Mouse (Mus musculus): ENCODE results near the gene Gm27021.
A peak's percentile ranks its signal among the peaks of the same experiment; 100 is the strongest.

Gm27021 gene

GRCm38 (mm10) chr8:120641245-120641644 lies 26.6 kb downstream of the Gm27021 start:
- DNase-seq = no peak

DNA sequence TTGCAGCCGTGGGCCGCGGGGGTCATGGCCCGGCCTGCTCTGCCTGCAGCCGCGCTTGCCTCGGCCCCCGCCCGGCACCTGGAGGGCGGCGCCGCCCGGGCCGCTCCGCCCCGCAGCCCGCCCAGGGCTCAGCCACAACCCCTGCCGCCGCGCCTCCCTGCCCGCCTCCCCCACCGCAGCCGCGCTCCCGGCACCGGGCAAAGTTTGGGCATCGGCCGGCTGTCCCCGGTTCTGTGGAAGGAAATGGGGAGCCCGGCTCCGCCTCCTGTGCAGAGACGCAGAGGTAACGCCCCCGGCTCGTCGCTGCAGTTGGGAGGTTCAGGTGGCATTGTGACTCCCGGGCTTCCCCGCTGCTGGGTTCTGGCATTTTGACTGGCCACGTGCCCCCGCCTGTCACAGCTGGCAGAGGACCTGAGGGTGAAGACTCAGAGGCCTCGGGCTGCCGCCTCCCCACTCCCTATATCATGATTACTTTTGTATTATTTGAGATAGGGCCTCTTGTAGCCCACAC lies 33.5 kb downstream of the Gm27021 start:
- DNase-seq = peak; percentile 15 to 37

DNA sequence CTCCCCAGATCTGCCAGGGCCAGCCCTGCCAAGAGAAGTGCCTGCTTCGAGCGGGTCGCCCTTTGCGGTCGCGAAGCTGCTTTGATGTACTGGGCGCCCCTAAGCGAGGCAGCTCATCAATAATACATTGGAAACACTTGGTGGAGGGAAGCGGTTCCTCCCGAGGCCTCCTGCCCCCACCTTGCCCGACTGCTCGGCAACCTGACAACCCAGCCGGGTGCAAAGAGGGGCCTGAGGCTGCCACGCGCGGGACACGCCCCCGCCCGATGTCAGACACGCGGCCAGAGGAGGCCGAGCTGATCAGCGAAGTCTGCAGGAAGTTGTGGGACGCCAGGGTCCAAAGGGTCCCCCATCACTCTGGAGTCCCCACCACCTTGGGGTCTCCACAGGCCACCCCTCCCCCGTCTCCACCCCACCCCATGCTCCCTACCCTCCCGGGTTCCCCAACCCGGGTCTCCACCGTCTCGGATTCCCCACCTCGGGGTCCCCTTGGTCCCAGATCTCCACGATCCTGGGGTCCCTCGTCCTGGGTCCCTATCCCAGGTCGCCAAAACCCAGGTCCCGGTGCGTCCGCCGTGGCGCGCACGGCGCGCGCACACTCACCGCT lies 34.1 kb downstream of the Gm27021 start:
- DNase-seq = no peak

DNA sequence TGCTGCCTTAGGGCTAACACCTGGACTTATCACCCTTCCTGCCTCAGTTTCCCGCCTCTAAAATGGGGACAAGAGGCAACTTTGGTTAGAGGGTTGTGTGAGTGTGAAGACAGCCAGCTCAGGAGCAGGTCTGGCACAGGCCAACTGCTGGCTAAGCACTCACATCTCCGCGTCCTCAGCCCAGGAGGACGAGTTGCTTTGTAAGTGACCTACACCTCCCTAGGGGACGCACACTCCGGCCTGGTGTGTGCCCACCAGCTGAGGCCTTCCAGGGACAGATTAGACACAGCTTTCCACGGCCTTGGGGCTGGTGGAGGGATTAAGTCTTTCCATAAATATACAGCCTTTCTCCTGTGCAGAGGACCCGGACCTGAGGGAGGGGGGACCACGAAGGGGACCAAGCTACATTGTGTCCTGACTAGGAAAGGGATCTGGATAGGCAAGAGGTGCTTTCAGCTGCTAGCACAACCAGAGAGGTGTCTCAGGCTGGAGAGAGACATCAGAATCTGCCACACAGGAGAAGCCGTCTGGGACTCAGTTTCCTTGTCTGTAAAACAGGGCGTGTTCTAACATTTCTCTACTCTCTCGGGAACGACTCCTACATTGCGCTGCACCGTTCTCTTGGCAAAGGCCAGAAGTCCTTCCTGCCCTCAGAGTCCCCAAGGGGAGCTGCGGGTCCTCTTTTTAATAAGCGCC lies 34.8 kb downstream of the Gm27021 start:
- DNase-seq = no peak

- DNase-seq = no peak
These were observed 36.2 kb downstream of the Gm27021 start for GRCm38 (mm10) chr8:120631441-120632375.

DNA sequence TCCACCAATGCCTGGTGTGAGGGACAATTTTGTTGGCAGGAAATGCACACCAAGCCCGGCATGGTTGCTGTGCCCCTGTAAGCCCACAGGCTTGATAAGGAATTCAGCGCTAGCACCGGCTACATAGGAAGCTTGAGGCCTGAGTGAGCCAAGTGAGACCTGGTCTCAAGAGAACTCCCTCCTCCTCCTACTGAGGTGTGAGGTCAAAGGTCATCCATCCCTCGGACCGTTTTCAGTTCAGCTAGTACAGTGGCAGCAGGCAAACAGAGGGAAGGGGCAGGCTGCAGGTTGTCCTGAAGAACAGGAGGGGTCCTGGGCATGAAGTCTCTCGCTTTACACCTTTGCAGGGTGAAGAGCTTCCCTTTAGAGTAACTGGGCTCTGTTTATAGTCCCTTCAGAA lies 37.0 kb downstream of the Gm27021 start:
- DNase-seq = no peak

GRCm38 (mm10) chr8:120630031-120630430 lies 37.8 kb downstream of the Gm27021 start:
- DNase-seq = no peak

GRCm38 (mm10) chr8:120627298-120627697 lies 40.6 kb downstream of the Gm27021 start:
- DNase-seq = no peak

GRCm38 (mm10) chr8:120626461-120626860 lies 41.4 kb downstream of the Gm27021 start:
- no peak for DNase-seq

- no peak for DNase-seq
These were observed 44.3 kb downstream of the Gm27021 start for GRCm38 (mm10) chr8:120623608-120624007.

DNA sequence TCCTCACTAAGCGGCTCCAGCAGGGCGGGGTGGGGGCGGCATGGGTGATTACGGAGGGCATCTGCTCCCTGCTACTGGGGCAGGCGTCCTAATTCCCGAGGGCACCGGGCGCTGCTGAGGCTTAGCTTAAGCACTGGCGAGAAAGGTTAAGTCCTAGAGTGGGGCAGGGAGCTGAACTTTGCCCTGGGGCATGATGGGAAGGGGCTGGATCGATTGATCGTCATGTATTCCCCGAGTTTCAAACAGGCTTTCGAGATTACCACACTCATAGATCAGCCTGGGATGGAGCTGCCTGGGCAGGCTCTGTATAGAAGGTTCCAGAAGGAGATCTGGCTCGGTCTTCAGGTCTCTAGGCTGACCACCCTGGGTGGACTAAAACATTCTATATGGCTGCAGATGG lies 45.7 kb downstream of the Gm27021 start:
- no peak for DNase-seq

DNA sequence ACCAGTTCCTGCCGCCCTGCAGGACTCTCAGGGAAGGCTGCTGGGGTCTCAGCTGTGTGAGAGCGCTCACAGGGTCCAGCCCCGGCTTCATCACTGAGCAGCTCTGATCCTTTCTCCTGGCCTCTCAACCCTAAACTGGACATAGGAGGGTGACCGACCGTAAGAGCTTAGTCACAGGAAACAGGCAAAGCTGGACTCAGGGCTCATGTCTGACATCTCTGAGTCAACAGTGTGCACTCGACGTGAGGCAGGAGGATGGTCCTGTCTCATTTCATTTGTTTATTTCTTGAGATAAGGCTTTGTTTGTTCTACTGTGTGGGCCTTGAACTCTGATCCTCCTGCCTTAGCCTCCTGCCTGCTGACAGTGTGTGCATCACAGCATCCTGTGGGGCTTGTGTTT lies 47.4 kb downstream of the Gm27021 start:
- no peak for DNase-seq

GRCm38 (mm10) chr8:120619235-120620180 lies 48.4 kb downstream of the Gm27021 start:
- DNase-seq = no peak

GRCm38 (mm10) chr8:120618110-120618509 lies 49.8 kb downstream of the Gm27021 start:
- peak; percentile 20 to 61 for DNase-seq

DNA sequence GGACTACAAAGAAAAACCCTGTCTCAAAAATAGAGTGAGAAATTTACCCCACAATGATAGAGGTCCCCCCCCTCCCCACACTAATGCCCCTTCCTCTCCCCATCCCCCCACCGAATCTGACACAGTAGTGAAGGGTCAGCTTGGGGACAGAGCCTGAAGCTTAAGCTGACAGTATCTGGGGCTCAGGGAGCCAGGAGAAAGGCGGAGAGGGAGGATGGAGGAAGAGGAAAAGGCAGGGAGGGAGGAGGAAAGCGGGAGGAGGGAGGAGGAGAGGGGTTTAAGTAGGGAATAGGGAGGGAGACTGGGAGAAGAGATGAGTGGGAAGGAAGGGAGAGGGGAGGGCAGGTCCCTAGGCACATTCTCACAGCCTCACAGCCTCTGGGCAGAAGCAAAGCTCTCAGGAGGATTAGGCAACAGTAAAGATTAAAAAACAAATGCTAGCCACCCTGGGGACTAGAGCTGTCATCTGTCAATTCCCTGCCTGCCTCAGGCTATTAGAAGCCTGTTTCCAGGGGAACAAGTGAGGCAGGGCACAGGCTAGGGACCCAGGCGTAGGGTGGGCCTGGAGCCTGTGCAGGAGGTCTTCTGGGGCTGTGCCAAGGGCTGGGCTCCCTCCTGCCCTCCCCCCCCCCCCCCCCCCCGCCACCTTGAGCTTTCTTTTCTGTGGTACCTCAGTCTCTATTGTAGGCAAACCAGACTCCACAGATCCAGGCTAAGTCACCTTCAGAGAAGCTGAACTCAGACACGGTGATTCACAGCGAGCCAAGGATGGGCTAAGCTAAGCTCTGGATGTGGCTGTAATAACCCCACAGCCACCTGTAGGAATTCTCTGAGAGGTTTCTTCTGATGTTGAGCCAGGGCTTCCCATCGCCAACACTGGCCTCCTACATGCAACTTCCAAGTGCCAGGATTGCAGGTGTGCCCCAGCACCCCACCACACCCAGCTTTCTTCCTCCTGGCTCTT lies 50.9 kb downstream of the Gm27021 start:
- DNase-seq = no peak

GRCm38 (mm10) chr8:120614491-120614890 lies 53.4 kb downstream of the Gm27021 start:
- DNase-seq = no peak

GRCm38 (mm10) chr8:120610824-120611223 lies 57.1 kb downstream of the Gm27021 start:
- DNase-seq = no peak

DNA sequence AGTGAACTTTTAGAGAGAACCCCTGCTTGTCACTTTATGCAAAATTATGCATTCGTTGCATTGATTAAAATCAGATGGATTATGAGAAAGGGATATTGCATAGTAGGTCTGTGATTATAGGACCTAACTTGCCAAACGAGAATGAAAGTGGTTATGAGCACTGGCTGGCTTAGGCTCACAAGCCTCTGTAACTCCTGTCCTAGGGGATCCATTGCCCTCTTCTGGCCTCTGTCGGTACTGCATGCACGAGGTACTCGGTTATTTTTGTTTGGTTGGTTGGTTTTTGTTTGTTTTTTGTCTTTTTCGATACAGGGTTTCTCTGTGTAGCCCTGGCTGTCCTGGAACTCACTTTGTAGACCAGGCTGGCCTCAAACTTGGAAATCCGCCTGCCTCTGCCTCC lies 60.0 kb downstream of the Gm27021 start:
- DNase-seq = peak; percentile 31 to 75

DNA sequence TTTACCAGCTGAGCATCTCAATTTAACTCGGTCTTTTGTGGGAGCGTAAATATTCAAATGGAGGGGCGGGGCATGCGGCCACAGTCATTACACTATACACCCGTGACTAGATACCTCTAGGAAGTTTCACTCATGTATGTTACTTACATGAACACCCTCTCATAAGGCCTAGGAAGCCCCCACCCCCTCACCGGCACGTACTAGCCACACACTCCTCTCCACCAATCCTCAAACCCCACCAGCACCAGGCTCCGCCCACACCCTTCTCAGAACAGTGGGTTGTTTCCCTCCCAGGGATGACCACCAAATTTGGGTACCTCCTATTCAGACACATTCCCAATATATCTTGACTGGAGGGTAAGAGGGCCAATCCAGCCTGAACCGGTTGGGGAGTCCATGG lies 60.4 kb downstream of the Gm27021 start:
- DNase-seq = no peak

DNA sequence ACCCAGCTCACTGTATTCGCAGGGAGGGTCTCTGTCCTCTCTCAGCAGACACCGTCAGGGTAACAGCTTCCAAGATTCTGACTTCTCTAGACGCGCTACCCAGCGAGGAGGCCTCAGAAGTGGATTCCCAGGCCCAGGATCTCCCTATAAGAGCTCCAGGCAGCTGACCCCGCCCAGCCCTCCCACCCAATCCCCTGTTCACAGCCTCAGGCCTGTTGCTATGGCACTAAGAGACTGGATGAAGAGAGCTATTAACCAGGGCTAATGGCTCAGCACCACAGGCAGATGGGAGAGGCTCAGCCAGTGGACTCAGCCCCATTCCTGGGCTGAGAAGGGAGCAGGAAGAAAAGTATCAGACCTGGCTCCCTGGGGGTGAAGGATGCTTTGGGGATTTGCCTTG lies 65.2 kb downstream of the Gm27021 start:
- no peak for DNase-seq

DNA sequence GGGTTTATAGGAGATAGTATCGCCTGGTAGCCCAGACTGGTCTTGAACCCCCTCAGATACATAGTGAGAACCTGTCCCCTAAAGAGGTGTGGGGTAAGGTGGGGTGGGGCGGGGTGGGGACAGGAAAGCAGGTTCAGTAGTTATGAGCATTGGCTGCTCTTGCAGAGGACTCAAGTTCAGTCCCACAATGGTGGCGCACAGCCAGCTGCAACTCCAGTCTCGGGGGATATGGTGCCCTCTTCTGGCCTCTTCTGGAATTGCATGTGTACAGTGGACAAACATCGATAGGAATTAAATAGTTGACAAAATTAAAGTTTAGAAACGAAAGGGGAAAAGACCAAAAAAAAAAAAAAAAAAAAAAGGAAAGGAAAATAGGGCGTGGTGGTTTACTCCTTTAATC lies 68.4 kb downstream of the Gm27021 start:
- peak; percentile 50 to 78 for DNase-seq
